Mouse (Mus musculus) layer of hippocampus, postnatal 10 days (tissue): ENCODE measurements at regions not wholly inside any gene's neighbourhood (a gene's known extent, or its start where the extent isn't known, plus 50 kb on each side); places are given as distances from the start of the nearest gene placed in this dataset.

ENCODE experiments used
- microRNA-seq, 2 experiments: library from miRNA; unstranded; fragments of <30 nt; microRNA quantifications; one replicate each; pipeline ENCODE4 v1.2.0; 2021

Small RNA genes in the stretch of these regions (microRNA-seq; reads per million reads assigned to microRNA genes)
- gene Gm23694 (0 reads per million in 2 experiments), gene Gm24096 (0 reads per million in 2 experiments)
